Mouse (Mus musculus) neural tube, embryonic 15.5 days (tissue): ENCODE data around the gene Tmem253. TPM values are rescaled to one million over a fixed set of nuclear protein-coding genes. Genes with fewer than 3 reads are reported as not detected.

ENCODE experiments used
- ATAC-seq: fragments of 200-750 bp; cut with Nextera tagmentation; 2 replicates; pipeline ENCODE4 v1.8.0; 2017; ENCODE audit warnings: mild to moderate bottlenecking, moderate TSS enrichment, moderate library complexity; ENCODE audit not compliant: low FRiP score
- H3K27ac ChIP-seq: fragments of 300-500 bp; sonication (generic); replicated peaks from 2 replicates; pipeline ENCODE4 v1.5.1; 2015; ENCODE audit warnings: mild to moderate bottlenecking, inconsistent platforms
- H3K27me3 ChIP-seq: fragments of 300-500 bp; sonication (generic); replicated peaks from 2 replicates; pipeline ENCODE4 v1.6.1; 2015; ENCODE audit warnings: inconsistent platforms
- H3K36me3 ChIP-seq: fragments of 300-500 bp; sonication (generic); 2 replicates; pipeline ENCODE4 v1.6.1; 2015; ENCODE audit warnings: inconsistent platforms
- H3K4me1 ChIP-seq: fragments of 300-500 bp; sonication (generic); 2 replicates; pipeline ENCODE4 v1.6.1; 2015; ENCODE audit warnings: inconsistent platforms
- H3K4me2 ChIP-seq: fragments of 300-500 bp; sonication (generic); 2 replicates; pipeline ENCODE4 v1.6.1; 2015; ENCODE audit warnings: inconsistent platforms, mild to moderate bottlenecking, moderate library complexity
- H3K4me3 ChIP-seq: fragments of 300-500 bp; sonication (generic); replicated peaks from 2 replicates; pipeline ENCODE4 v1.5.1; 2015; ENCODE audit warnings: mild to moderate bottlenecking, inconsistent platforms
- H3K9ac ChIP-seq: fragments of 300-500 bp; sonication (generic); replicated peaks from 2 replicates; pipeline ENCODE4 v1.6.1; 2015; ENCODE audit warnings: mild to moderate bottlenecking, inconsistent platforms
- H3K9me3 ChIP-seq: fragments of 300-500 bp; sonication (generic); replicated peaks from 2 replicates; pipeline ENCODE4 v1.6.1; 2016; ENCODE audit warnings: inconsistent platforms
- WGBS: fragments of 180-500 bp; shearing (Covaris S2); methylation state at CpG from one replicate; pipeline ENCODE4 v1.1.7; 2015; ENCODE audit warnings: mixed read lengths; 5-methylcytosine and 5-hydroxymethylcytosine counted together
- polyA plus RNA-seq: library from polyadenylated mRNA; unstranded; fragments of >200 nt; fragmentation: Nextera tagmentation; extraction: Ambion mirVana; gene quantifications from 2 replicates; pipeline ENCODE4 v1.2.1, GENCODE M21; 2015

Tmem253 gene
- polyA plus RNA-seq, 1 experiment from 2014 or later = 0.88 TPM

DNA sequence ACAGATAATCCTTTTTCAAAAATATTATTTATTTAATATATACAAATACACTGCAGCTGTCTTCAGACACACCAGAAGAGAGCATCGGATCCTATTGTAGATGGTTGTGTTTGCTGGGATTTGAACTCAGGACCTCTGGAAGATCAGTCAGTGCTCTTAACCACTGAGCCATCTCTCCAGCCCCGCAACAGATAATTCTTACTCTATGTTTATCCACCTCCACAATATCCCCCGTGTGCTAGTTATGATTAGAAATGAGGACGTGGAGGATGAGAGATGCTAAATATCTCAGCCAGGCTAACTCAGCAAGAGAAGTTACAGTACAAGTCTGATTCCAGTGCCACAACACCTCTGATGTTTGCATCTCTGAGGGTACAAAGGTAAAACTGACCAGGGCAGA is 21.0 kb upstream of the Tmem253 start:
- no peak overlapping the region for H3K4me3 ChIP-seq
- H3K4me2 ChIP-seq = no peak overlapping the region
- no peak overlapping the region for H3K27ac ChIP-seq
- H3K36me3 ChIP-seq = peaks cover 95% of the 10 kb centered on the region
- H3K4me1 ChIP-seq = peaks cover 7% of the 10 kb centered on the region
- no peak overlapping the region for H3K9ac ChIP-seq
- no peaks in the 10 kb centered on the region for H3K27me3 ChIP-seq
- no peak for ATAC-seq
- WGBS = 92% methylated on average over 4 of the region's 4 CpGs
- H3K9me3 ChIP-seq = no peaks in the 10 kb centered on the region

DNA sequence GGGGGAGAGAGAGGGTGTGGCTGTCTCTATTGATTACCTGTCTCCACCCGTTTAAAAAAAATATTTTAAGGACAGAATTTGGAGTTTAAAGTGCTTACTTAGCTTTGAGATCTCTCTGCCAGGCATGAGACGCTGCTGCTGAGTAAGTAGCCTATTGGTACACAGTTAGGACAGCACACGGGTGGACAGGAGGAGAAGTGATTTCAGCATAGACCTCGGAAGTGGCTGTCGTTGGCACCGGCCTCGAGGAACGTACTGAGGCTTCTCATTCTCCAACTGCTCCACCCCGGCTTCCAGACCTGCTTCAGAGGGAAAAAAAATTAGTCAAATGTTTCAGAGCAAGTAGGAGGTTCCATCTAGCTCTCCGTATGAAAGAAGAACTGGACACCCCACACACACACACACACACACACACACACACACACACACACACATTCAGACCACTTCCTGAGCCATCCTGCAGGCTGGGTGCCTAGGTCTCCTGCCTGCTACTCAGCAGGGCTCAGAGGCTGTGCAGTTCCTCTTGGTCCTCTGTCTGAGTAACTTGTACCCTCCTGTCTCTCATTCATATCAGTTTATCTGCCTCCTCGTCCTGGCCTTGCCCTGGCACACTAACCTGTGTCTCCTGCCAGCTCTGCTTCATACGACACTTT is 20.1 kb upstream of the Tmem253 start:
- H3K9ac ChIP-seq = no peak overlapping the region
- H3K27me3 ChIP-seq = no peaks in the 10 kb centered on the region
- no peaks in the 10 kb centered on the region for H3K4me1 ChIP-seq
- no peak overlapping the region for H3K4me3 ChIP-seq
- ATAC-seq = no peak
- H3K27ac ChIP-seq = no peak overlapping the region
- 89% methylated on average over 12 of the region's 12 CpGs for WGBS
- no peaks in the 10 kb centered on the region for H3K9me3 ChIP-seq
- no peak overlapping the region for H3K4me2 ChIP-seq
- H3K36me3 ChIP-seq = peaks cover 95% of the 10 kb centered on the region

DNA sequence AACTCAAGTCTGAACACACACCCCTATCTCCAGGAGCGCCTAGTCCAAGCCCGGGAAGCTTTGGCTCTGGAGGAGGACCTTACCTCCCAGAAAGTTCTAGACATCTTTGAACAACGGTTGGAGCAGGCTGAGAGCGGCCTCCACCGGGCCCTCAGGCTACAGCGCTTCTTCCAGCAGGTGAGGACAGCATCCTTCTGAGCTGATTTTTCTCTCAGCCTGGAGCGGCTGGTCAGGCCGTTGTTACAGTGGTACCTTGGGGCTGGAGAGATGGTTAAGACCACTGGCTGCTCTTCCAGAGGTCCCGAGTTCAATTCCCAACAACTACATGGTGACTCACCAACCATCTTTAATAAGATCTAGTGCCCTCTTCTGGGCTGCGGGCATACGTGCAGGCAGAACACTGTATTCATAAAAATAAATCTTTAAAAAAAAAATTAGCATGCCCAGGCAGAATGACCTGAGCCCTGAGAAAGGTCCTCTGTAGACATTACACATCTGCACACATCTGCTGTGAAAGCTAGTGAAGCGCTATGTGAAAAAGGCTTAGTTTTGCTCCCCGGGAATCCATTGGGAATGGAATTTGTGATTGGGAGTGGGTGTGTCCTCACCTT is 19.1 kb upstream of the Tmem253 start:
- ATAC-seq = no peak
- Histone ChIP-seq H3K27me3 (no peaks in the 10 kb centered on the region), H3K9me3 (no peaks in the 10 kb centered on the region), H3K27ac (no peak overlapping the region), H3K4me1 (no peaks in the 10 kb centered on the region), H3K4me2 (no peak overlapping the region), H3K36me3 (peaks cover 92% of the 10 kb centered on the region), H3K4me3 (no peak overlapping the region), H3K9ac (no peak overlapping the region)
- 93% methylated on average over 13 of the region's 13 CpGs for WGBS

DNA sequence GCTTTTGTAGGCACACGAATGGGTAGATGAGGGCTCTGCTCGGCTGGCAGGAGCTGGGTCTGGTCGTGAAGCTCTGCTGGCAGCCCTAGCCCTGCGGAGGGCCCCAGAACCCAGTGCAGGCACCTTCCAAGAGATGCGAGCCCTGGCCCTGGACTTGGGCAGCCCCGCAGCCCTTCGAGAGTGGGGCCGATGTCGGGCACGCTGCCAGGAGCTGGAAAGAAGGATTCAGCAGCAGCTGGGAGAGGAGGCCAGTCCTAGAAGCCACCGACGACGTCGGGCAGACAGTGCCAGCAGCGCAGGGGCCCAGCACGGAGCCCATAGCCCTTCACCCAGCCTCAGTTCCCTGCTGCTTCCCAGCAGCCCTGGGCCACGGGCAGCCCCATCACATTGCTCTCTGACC is 18.6 kb upstream of the Tmem253 start:
- Histone ChIP-seq H3K4me3 (no peak overlapping the region), H3K9ac (no peak overlapping the region)
- 56% methylated on average over 17 of the region's 17 CpGs for WGBS

DNA sequence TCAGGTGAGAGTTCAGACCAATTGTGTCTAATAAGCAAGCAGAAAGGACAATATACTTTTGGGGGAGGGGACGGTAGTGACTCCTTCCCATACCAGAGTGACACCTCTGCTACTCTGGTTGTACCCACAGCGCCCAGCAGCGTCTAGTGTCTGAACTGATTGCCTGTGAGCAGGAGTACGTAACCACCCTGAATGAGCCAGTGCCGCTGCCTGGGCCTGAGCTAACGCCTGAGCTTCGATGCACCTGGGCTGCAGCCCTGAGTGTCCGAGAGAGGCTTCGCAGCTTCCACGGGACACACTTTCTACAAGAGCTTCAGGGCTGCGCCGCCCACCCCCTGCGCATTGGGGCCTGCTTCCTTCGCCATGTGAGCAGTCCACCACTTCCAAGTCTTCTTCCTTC is 18.0 kb upstream of the Tmem253 start:
- Histone ChIP-seq H3K4me2 (no peak overlapping the region), H3K27ac (no peak overlapping the region), H3K4me1 (no peaks in the 10 kb centered on the region), H3K27me3 (no peaks in the 10 kb centered on the region), H3K9me3 (no peaks in the 10 kb centered on the region), H3K36me3 (peaks cover 90% of the 10 kb centered on the region), H3K4me3 (no peak overlapping the region), H3K9ac (no peak overlapping the region)
- WGBS = 91% methylated on average over 14 of the region's 14 CpGs
- no peak for ATAC-seq

More for the DNA sequence above, 18.6 kb upstream of the Tmem253 start:
- H3K27me3 ChIP-seq = no peaks in the 10 kb centered on the region
- H3K9me3 ChIP-seq = no peaks in the 10 kb centered on the region
- peaks cover 90% of the 10 kb centered on the region for H3K36me3 ChIP-seq
- H3K4me1 ChIP-seq = no peaks in the 10 kb centered on the region
- ATAC-seq = peak; percentile 38; the same call in 1 of the 2 replicates
- no peak overlapping the region for H3K27ac ChIP-seq
- no peak overlapping the region for H3K4me2 ChIP-seq

DNA sequence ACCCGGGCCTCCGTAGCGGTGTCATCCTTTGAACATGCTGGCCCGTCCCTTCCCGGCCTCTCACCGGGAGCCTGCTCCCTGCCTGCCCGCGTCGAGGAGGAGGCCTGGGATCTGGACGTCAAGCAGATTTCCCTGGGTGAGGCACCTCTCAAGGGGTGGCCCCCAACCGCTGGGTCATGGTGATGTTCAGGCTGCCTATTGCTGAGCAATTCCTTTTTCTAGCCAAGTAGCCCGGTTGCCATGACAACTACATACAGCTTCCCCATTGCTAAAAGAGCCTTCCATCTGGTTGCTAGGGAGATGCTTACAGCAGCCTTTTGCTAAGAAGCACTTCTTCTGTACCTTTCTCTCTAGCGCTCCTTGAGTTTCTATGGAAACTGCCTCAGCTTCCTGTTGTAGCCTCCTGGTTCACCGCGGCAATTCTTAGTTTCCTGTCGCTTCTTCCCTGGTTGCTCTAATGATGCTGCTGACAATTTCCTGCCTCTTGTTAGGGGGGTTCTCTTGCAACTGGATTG is 11.4 kb upstream of the Tmem253 start:
- Histone ChIP-seq H3K9me3 (no peaks in the 10 kb centered on the region), H3K9ac (0 out of 2 replicates have a peak overlapping the region, but pooled peaks have one; percentile 28), H3K4me2 (peak overlapping the region; percentile 50), H3K4me1 (peaks cover 44% of the 10 kb centered on the region), H3K4me3 (peak overlapping the region; percentile 24), H3K36me3 (peaks cover 74% of the 10 kb centered on the region), H3K27me3 (no peaks in the 10 kb centered on the region), H3K27ac (peak overlapping the region; percentile 87)
- WGBS = 9% methylated on average over 16 of the region's 16 CpGs
- ATAC-seq = peak; percentile 85

DNA sequence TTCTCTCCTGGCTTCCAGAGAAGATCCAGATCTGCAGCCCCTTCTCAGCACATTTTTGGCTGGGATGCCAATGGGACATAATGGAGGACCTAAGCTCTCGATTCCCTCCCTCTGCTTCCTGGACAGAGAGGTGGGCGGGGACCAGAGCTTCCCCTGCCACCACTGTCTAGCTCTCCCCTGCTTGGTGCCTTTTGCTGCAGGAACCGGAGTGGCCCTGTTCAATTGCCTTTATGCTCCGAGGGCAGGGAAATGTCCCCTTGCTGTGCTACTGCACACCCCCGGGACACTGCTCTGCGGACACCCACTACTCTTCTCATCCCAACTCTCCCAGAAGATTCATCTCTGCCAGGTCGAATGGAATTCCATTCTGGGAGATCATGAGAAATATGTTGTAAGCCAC is 10.3 kb upstream of the Tmem253 start:
- Histone ChIP-seq H3K27me3 (no peaks in the 10 kb centered on the region), H3K9ac (no peak overlapping the region), H3K27ac (peak overlapping the region; percentile 87), H3K36me3 (peaks cover 67% of the 10 kb centered on the region), H3K4me3 (no peak overlapping the region), H3K9me3 (no peaks in the 10 kb centered on the region), H3K4me2 (0 out of 2 replicates have a peak overlapping the region, but pooled peaks have one; percentile 50), H3K4me1 (peaks cover 55% of the 10 kb centered on the region)
- 68% methylated on average over 7 of the region's 7 CpGs for WGBS
- ATAC-seq = no peak

DNA sequence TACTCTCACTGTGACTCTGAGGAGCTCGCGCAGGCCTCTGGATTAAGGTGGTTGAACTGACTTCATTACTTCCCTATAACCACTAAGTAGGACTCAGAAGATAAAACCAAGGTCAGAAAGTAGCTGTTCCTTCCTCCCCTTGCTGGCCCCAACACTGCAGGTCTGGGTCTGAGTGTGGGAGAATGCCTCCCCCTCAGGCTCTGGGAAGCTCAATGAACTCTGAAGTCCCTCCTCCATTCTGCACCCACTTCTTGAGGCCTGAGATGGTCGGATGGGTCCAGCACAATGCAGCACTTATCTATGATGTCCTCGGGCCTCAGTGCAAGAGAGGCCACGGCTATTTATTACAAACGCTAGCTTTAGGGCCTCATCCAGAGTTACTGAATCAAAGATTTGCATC is 9.8 kb upstream of the Tmem253 start:
- ATAC-seq = no peak
- Histone ChIP-seq H3K36me3 (peaks cover 62% of the 10 kb centered on the region), H3K27me3 (no peaks in the 10 kb centered on the region), H3K4me2 (no peak overlapping the region), H3K27ac (no peak overlapping the region), H3K4me1 (peaks cover 59% of the 10 kb centered on the region), H3K9me3 (no peaks in the 10 kb centered on the region), H3K4me3 (no peak overlapping the region), H3K9ac (no peak overlapping the region)
- WGBS = 78% methylated on average over 6 of the region's 6 CpGs

DNA sequence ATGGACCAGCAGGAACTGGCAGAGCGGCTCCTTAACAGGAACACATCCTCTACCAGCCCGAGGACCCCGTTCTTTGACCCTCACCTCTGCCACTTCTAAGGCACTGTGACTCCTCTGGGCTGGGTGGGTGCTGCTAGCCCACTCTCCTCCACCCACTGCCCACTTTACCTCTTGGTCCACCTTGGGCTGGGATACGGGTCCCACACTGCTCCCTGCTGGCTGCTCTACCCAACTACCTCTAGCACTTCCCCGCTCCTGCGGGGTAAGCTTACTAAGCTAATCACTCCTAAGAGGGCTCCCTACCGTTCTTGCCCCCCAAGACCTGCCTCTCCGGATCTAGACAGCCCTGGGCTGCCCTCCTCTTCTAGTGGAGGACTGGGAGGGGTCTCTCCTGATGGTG is 9.2 kb upstream of the Tmem253 start:
- H3K36me3 ChIP-seq = peaks cover 57% of the 10 kb centered on the region
- no peak overlapping the region for H3K27ac ChIP-seq
- H3K4me2 ChIP-seq = no peak overlapping the region
- WGBS = 80% methylated on average over 8 of the region's 8 CpGs
- no peaks in the 10 kb centered on the region for H3K27me3 ChIP-seq
- H3K9me3 ChIP-seq = no peaks in the 10 kb centered on the region
- no peak for ATAC-seq
- no peak overlapping the region for H3K9ac ChIP-seq
- peaks cover 66% of the 10 kb centered on the region for H3K4me1 ChIP-seq
- no peak overlapping the region for H3K4me3 ChIP-seq

DNA sequence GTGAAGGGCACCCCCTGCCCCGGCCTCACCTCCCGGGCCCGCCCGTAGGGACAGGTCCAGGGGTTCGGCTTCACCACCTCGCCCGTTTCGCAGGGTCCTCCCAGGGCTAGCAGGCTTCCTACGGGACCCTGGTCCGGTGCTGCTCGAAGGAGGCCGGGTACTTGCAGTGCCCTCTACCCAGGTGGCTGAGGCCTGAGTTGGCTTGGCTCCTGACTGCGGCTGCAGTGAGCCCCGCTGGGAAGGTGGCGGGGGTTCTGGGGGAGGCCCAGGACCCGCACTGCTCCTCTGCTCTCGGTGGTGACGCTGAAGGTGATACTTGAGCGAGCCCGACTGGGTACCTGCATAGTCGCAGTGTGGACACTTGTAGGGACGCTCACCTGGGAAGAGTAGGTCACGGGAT is 8.7 kb upstream of the Tmem253 start:
- 93% methylated on average over 23 of the region's 23 CpGs for WGBS
- H3K9me3 ChIP-seq = no peaks in the 10 kb centered on the region
- H3K27me3 ChIP-seq = no peaks in the 10 kb centered on the region
- no peak overlapping the region for H3K27ac ChIP-seq
- no peak overlapping the region for H3K4me3 ChIP-seq
- H3K36me3 ChIP-seq = peaks cover 55% of the 10 kb centered on the region
- no peak overlapping the region for H3K4me2 ChIP-seq
- peaks cover 71% of the 10 kb centered on the region for H3K4me1 ChIP-seq
- no peak overlapping the region for H3K9ac ChIP-seq
- no peak for ATAC-seq

DNA sequence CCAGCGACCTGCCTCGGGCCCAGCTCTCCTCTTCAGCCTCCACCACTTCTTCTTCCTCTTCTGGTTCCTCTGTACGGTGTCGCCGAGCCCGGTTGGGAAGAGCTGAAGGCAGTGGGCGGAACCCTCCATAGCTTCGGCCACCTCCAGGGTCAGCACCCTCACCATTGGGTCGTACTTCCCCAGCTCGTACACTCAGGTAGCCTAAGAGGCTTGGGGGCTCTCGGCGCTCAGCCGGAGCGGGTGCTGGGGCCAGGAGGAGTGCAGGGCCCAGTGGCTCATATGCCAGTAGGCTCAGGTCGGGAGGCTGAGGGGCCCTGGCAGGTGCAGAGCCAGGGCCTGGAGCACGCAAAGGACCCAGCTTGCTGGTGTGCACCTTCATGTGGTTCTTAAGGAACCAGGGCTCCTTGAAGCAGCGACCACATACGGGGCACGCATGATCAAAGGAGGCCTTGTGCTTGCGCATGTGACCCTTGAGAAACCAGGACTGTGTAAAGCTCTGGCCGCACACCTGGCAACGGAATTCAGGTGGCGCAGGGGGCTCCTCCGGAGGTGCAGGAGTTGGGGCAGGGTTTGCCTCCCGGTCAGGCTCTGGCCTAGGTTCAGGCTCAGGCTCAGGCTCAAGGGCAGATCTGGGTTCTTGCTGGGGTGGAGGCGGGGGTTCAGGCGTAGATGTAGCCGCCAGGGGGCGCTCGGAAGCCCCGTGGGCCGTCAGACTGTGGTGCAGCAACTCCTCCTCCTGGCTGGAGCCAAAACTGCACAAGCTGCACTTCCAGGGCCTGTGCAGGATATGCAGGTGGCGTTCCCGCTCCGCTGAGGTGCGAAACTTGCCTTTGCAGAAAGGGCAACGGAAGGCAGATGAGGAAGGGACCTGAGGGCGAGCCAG is 6.9 kb upstream of the Tmem253 start:
- H3K27me3 ChIP-seq = no peaks in the 10 kb centered on the region
- no peaks in the 10 kb centered on the region for H3K9me3 ChIP-seq
- H3K36me3 ChIP-seq = peaks cover 38% of the 10 kb centered on the region
- 56% methylated on average over 38 of the region's 38 CpGs for WGBS
- H3K4me1 ChIP-seq = peaks cover 82% of the 10 kb centered on the region
- H3K4me3 ChIP-seq = peak overlapping the region; percentile 25
- peak overlapping the region; percentile 63 for H3K27ac ChIP-seq
- H3K9ac ChIP-seq = peak overlapping the region; percentile 34; the same call in 1 of the 2 replicates
- peak; percentile 12; the same call in 1 of the 2 replicates for ATAC-seq
- H3K4me2 ChIP-seq = peak overlapping the region; percentile 54
